Mouse (Mus musculus) lung, embryonic 14.5 days (tissue): ENCODE measurements around the gene Dpp4. TPM values are rescaled to one million over a fixed set of nuclear protein-coding genes. Genes with fewer than 3 reads are reported as not detected.

Experiments used
- ATAC-seq: fragments of 200-750 bp; cut with Nextera tagmentation; 2 replicates; pipeline ENCODE4 v1.8.0; 2017; ENCODE audit warnings: mild to moderate bottlenecking, moderate TSS enrichment, moderate library complexity; ENCODE audit not compliant: insufficient read depth
- DNase-seq: peaks from one replicate; pipeline ENCODE4 v3.0.0-alpha.2; 2015
- H3K27ac ChIP-seq: fragments of 300-500 bp; sonication (generic); 2 replicates; pipeline ENCODE4 v1.5.1; 2014; ENCODE audit warnings: low read depth, mild to moderate bottlenecking, moderate library complexity
- H3K27me3 ChIP-seq: fragments of 300-500 bp; sonication (generic); 2 replicates; pipeline ENCODE4 v1.6.1; 2014; ENCODE audit warnings: low read length, control low read depth; ENCODE audit not compliant: insufficient read depth
- H3K36me3 ChIP-seq: fragments of 300-500 bp; sonication (generic); 2 replicates; pipeline ENCODE4 v1.6.1; 2014; ENCODE audit warnings: control low read depth; ENCODE audit not compliant: insufficient read depth
- H3K4me1 ChIP-seq: fragments of 300-500 bp; sonication (generic); 2 replicates; pipeline ENCODE4 v1.6.1; 2014; ENCODE audit warnings: antibody characterized with exemption, control low read depth; ENCODE audit not compliant: insufficient read depth
- H3K4me2 ChIP-seq: fragments of 300-500 bp; sonication (generic); 2 replicates; pipeline ENCODE4 v1.6.1; 2014; ENCODE audit warnings: mild to moderate bottlenecking
- H3K4me3 ChIP-seq: fragments of 300-500 bp; sonication (generic); 2 replicates; pipeline ENCODE4 v1.5.1; 2014; ENCODE audit warnings: low read depth, low read length
- H3K9ac ChIP-seq: fragments of 300-500 bp; sonication (generic); 2 replicates; pipeline ENCODE4 v1.6.1; 2014
- H3K9me3 ChIP-seq: fragments of 300-500 bp; sonication (generic); 2 replicates; pipeline ENCODE4 v1.6.1; 2016; ENCODE audit warnings: low read depth, low read length, control low read depth
- CTCF ChIP-seq: IDR thresholded peaks from 2 replicates; pipeline ENCODE4 v1.5.1; 2016; ENCODE audit warnings: antibody characterized with exemption, low read depth
- WGBS: fragments of 180-500 bp; shearing (Covaris S2); extraction: QIAGEN DNeasy Blood & Tissue Kit; methylation state at CpG from one replicate; pipeline ENCODE4 v1.1.7; 2014; 5-methylcytosine and 5-hydroxymethylcytosine counted together
- polyA plus RNA-seq: library from polyadenylated mRNA; unstranded; fragments of >200 nt; fragmentation: Nextera tagmentation; extraction: Ambion mirVana; gene quantifications from 2 replicates; pipeline ENCODE4 v1.2.1, GENCODE M21; 2014

The Dpp4 gene
- polyA plus RNA-seq, 1 experiment from 2014 or later: 23.7 TPM

DNA sequence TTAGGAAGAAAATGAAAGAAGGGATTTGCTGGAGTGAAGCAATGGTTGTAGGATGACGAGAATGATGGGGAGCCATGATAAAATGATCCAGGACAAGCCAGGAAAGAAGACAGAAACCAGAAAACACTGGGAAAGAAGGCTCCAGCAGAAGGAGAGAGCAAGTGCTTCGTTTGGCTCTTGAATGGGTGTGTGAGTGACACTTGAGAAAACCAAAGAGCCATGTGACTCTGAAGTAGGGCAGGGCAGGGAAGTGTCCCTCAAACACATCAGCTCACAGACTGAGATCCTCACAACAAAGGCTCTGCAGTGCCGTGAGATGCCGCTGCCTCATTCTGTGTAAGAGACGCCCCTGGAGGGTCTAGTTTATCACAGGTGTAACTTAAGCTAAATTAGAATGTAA lies 29.6 kb downstream of the Dpp4 start:
- Histone ChIP-seq H3K9ac (no peak overlapping the region), H3K27me3 (no peaks in the 10 kb centered on the region), H3K4me2 (no peak overlapping the region), H3K36me3 (no peaks in the 10 kb centered on the region), H3K4me3 (no peak overlapping the region), H3K4me1 (no peaks in the 10 kb centered on the region), H3K27ac (no peak overlapping the region), H3K9me3 (no peaks in the 10 kb centered on the region)
- peak; percentile 15 for DNase-seq
- ATAC-seq: no peak
- 46% methylated on average over 5 of the region's 5 CpGs for WGBS
- no peak for TF ChIP-seq CTCF

DNA sequence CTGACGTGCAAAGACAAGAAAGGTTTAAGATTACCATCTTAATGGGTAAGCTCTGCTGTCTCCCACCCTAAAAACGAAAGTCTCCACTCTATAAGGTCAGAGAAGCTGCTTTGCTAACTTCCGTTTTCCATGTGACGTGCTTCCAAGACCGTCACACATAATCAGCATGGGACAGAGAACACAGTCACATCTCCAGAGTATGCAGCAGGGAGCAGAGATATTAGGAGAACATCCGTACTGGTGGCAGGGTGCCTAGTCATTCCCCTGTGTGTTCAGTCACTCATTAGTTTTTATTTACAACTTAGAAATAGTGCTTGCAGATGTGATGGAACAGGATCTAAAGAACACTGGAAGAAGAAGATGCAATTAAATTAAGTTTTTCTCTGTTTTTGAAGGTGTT lies 30.3 kb downstream of the Dpp4 start:
- no peaks in the 10 kb centered on the region for H3K27me3 ChIP-seq
- ATAC-seq (no peak), DNase-seq (no peak)
- no peak overlapping the region for H3K4me3 ChIP-seq
- no peaks in the 10 kb centered on the region for H3K4me1 ChIP-seq
- no peak overlapping the region for H3K9ac ChIP-seq
- no peaks in the 10 kb centered on the region for H3K9me3 ChIP-seq
- TF ChIP-seq CTCF: no peak
- 76% methylated on average over 6 of the region's 6 CpGs for WGBS
- no peak overlapping the region for H3K27ac ChIP-seq
- no peaks in the 10 kb centered on the region for H3K36me3 ChIP-seq
- no peak overlapping the region for H3K4me2 ChIP-seq

DNA sequence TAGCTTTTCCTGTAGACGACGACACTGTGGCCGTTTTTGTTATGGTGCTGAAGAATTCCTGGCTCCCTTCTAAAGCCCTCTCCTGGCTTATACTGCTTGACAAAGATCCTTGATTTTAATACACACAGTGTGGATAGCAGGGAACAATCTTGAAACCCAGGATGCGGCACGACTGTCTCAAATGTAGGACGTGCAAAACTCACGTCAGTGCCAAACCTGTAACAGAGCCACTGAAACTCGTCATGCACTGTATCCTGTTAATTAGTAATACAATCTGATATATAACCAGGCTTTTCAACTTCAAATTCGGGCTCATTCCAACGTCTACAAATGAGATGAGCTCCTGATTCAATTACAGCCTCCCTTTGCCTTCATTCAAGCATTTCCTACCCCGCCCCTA lies 38.3 kb downstream of the Dpp4 start:
- Histone ChIP-seq H3K27ac (no peak overlapping the region), H3K4me2 (no peak overlapping the region), H3K36me3 (no peaks in the 10 kb centered on the region), H3K9ac (no peak overlapping the region), H3K4me3 (no peak overlapping the region), H3K27me3 (no peaks in the 10 kb centered on the region), H3K4me1 (no peaks in the 10 kb centered on the region), H3K9me3 (no peaks in the 10 kb centered on the region)
- 81% methylated on average over 11 of the region's 11 CpGs for WGBS
- DNase-seq (no peak), ATAC-seq (no peak)
- TF ChIP-seq CTCF: no peak

DNA sequence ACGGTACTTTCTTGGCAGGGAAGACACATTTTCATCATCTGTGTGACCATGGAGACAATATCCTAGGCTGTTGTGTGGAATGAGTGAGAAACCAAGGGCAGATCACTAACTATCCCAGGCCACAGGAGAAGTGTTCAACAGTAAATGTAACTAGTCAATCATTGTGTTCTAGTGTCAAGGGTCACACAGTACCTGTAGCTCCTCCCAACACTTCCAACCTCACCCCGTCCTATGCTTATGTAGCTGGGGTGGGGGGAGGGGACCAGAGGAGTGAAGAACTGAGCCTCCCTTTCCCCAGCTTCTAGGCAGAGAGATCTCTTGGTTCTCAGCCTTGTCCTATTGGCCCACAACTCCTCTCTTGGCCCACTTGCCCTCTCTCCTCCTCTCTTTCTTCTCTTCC lies 42.0 kb downstream of the Dpp4 start:
- DNase-seq: no peak
- 67% methylated on average over 2 of the region's 2 CpGs for WGBS
- H3K9me3 ChIP-seq: no peaks in the 10 kb centered on the region
- no peaks in the 10 kb centered on the region for H3K36me3 ChIP-seq
- no peaks in the 10 kb centered on the region for H3K27me3 ChIP-seq
- no peak for ATAC-seq
- TF ChIP-seq CTCF: no peak
- no peak overlapping the region for H3K9ac ChIP-seq
- no peak overlapping the region for H3K4me2 ChIP-seq
- H3K4me3 ChIP-seq: no peak overlapping the region
- H3K4me1 ChIP-seq: no peaks in the 10 kb centered on the region
- H3K27ac ChIP-seq: no peak overlapping the region

DNA sequence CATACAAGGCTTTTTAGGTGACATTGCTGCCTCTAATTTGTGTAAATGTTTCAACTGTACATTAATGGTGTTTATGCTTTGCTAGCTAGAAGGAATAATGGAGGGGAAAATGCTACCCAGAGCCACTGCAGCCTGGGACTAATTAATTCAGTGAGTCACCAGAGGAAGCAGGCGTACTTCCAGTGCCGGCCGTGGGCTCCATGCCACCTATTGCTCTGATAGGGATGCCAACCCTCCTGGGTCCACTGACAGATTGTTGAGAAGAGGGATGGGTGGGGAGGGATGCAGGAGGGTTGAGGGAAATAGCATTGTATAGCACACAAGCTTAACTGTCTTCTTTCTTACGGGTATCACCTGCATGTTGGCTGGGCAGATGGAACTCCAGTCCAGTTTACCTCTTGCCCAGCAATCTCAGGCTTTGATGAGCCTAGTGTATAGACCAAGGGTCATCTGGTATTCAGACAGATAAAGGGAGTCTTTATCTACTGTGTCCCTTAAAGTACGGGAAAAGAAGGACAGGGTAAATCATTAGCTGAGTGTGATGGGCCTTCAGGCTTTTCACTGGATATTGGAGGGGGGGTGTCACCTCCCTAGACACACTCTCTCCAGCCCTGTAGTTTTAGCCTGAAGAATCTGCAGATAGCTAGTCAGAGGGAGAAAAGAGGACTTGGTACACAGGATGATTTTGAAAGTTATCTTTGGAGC lies 43.5 kb downstream of the Dpp4 start:
- DNase-seq: no peak
- no peak for ATAC-seq
- no peaks in the 10 kb centered on the region for H3K27me3 ChIP-seq

DNA sequence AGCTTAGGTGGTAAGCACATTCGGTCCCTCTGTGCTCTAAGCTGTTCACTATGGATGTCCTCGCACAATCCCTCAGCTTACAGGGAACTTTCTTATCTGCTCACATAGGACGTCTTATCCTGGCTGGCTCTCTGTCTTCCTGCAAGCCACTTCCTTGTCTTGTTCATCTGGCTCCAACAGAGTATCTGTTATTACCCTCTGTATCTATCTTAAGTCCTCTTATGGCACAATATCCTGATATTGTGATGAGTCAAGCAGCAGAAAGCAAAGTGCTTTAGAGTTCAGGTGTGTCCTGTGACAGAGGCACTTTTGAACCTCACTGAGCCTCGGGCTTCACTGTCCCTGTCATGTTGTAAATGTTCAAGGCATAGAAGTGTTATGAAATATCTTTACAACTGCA lies 48.4 kb downstream of the Dpp4 start:
- 69% methylated on average over 4 of the region's 4 CpGs for WGBS
- TF ChIP-seq CTCF: no peak
- Histone ChIP-seq H3K27ac (no peak overlapping the region), H3K36me3 (no peaks in the 10 kb centered on the region), H3K9ac (no peak overlapping the region), H3K27me3 (no peaks in the 10 kb centered on the region), H3K4me2 (no peak overlapping the region), H3K4me1 (no peaks in the 10 kb centered on the region), H3K9me3 (no peaks in the 10 kb centered on the region), H3K4me3 (no peak overlapping the region)
- ATAC-seq (no peak), DNase-seq (no peak)

More for the DNA sequence above, 43.5 kb downstream of the Dpp4 start:
- whole genome bisulfite sequencing: 63% methylated on average over 5 of the region's 5 CpGs
- Histone ChIP-seq H3K4me3 (no peak overlapping the region), H3K27ac (no peak overlapping the region), H3K4me1 (no peaks in the 10 kb centered on the region), H3K9ac (no peak overlapping the region), H3K4me2 (no peak overlapping the region), H3K36me3 (no peaks in the 10 kb centered on the region), H3K9me3 (no peaks in the 10 kb centered on the region)
- no peak for TF ChIP-seq CTCF

DNA sequence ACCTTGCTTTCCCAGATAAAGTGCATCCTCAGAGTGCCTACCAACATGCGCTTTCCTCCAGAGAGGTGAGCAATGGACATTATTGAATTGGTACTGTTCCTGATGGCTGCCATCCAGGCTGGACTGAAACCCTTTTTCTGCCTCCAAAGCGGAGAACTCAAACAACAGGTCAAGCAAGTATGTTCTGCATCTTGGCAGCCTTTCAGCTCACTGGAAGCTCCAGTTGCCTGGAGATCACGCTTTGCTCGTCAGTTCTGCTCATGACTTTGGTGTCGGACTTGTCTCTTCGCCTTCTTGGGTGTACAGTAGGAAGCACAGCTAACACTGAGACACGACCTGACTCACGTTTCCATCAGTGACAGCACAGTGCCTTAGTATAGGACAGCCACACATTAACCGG lies 49.8 kb downstream of the Dpp4 start:
- ATAC-seq: no peak
- Histone ChIP-seq H3K27me3 (no peaks in the 10 kb centered on the region), H3K9me3 (no peaks in the 10 kb centered on the region), H3K4me3 (no peak overlapping the region), H3K4me2 (no peak overlapping the region), H3K9ac (no peak overlapping the region), H3K27ac (no peak overlapping the region), H3K4me1 (no peaks in the 10 kb centered on the region), H3K36me3 (no peaks in the 10 kb centered on the region)
- no peak for TF ChIP-seq CTCF
- 85% methylated on average over 9 of the region's 9 CpGs for WGBS
- peak; percentile 32 for DNase-seq
